Mouse (Mus musculus): ENCODE results near the gene Setd1a.
"Not testable (repeated sequence)": the region's sequence is repeated elsewhere in the genome, so short reads cannot be mapped to it uniquely, and the experiment has no call there.

Setd1a gene

GRCm38 (mm10) chr7:127766851-127767609, 9.4 kb upstream of the Setd1a start:
- no peak for DNase-seq

GRCm38 (mm10) chr7:127767671-127768345, 8.7 kb upstream of the Setd1a start:
- no peak for DNase-seq

- peak; percentile 21 for DNase-seq
These were observed 8.0 kb upstream of the Setd1a start for GRCm38 (mm10) chr7:127768346-127768996.

- DNase-seq = peak; percentile 97
These were observed 7.4 kb upstream of the Setd1a start for GRCm38 (mm10) chr7:127768997-127769593.

GRCm38 (mm10) chr7:127769651-127770038, 6.8 kb upstream of the Setd1a start, which contains the start of gene Orai3:
Orai3 (plus strand) TSS chr7:127769815.
- peak; percentile 94 for DNase-seq

- no peak for DNase-seq
These were observed 6.2 kb upstream of the Setd1a start for GRCm38 (mm10) chr7:127770039-127770905.

GRCm38 (mm10) chr7:127771262-127771661, 5.2 kb upstream of the Setd1a start:
- no peak for DNase-seq

- DNase-seq = no peak
These were observed 4.4 kb upstream of the Setd1a start for GRCm38 (mm10) chr7:127772080-127772479.

GRCm38 (mm10) chr7:127772557-127772956, 3.9 kb upstream of the Setd1a start:
- DNase-seq = no peak

- DNase-seq = peak; percentile 79
These were observed 2.6 kb upstream of the Setd1a start for GRCm38 (mm10) chr7:127773664-127774384.

GRCm38 (mm10) chr7:127775837-127776236, 633 bp upstream of the Setd1a start:
- not testable (repeated sequence) for DNase-seq

GRCm38 (mm10) chr7:127776878-127777473, 506 bp downstream of the Setd1a start:
- peak; percentile 98 for DNase-seq

- DNase-seq = peak; percentile 76
These were observed 1.2 kb downstream of the Setd1a start for GRCm38 (mm10) chr7:127777474-127778266.

GRCm38 (mm10) chr7:127778350-127778749, 1.9 kb downstream of the Setd1a start:
- no peak for DNase-seq

- no peak for DNase-seq
These were observed 8.8 kb downstream of the Setd1a start, which contains the start of gene Gm49388 for GRCm38 (mm10) chr7:127785308-127785707. Gm49388 (plus strand) TSS chr7:127785608.

- DNase-seq = no peak
These were observed 20.8 kb downstream of the Setd1a start for GRCm38 (mm10) chr7:127797076-127797845.

GRCm38 (mm10) chr7:127798591-127798990, 22.1 kb downstream of the Setd1a start:
- DNase-seq = no peak

GRCm38 (mm10) chr7:127799211-127799610, 22.7 kb downstream of the Setd1a start:
- no peak for DNase-seq

- DNase-seq = no peak
These were observed 23.3 kb downstream of the Setd1a start for GRCm38 (mm10) chr7:127799738-127800137.
